8 mouse cellular contexts compared by ENCODE assay signal in genomic region chr16:29814039-29814438, GRCm38 (mm10).
DNase-seq lines count a peak whose midpoint lies in the region; ATAC-seq and TF ChIP-seq lines count a peak whose summit lies in the region.

No protein-coding gene starts in this region.

- H3K36me3 ChIP-seq in hindbrain, postnatal 0 days (ENCODE audit: insufficient read depth, low read length) = no peaks in the 10 kb centered on the region

- H3K27me3 ChIP-seq in hindbrain, postnatal 0 days (ENCODE audit: insufficient read depth, low read length) = 0 out of 2 replicates have a peak, but pooled peaks cover 4% of the 10 kb centered on the region

- intact Hi-C loops in gastrocnemius, adult 2 months (cut with DNase I) = loop anchor here (2.0 to 5.0 kb wide), 4 partner anchors 82 to 373 kb away; partner anchors contain the start of gene Hes1
- intact Hi-C loops in left cerebral cortex, postnatal 10 days (cut with DNase I) = loop anchor here (1.0 kb wide), 1 partner anchor 42 kb away; no protein-coding TSS in a partner anchor

- peak overlapping the region; percentile 98 for H3K4me2 ChIP-seq in hindbrain, postnatal 0 days (ENCODE audit: low read depth, low read length)

- WGBS in hindbrain, postnatal 0 days = under 1% methylated on average over 31 of the region's 32 CpGs

- ATAC-seq in hindbrain, postnatal 0 days = peak; percentile 80
- peak; percentile 91 for ATAC-seq in megakaryocyte-erythroid progenitor cell, adult 5-6 weeks (replicated peaks; ENCODE audit: low FRiP score, low TSS enrichment, poor library complexity, severe bottlenecking)

- peaks cover 24% of the 10 kb centered on the region for H3K4me1 ChIP-seq in hindbrain, postnatal 0 days (ENCODE audit: insufficient read depth, low read length)

- peak overlapping the region; percentile 81 for H3K9ac ChIP-seq in hindbrain, postnatal 0 days (replicated peaks; ENCODE audit: low read length)

- H3K27ac ChIP-seq in gastrocnemius, adult 2 months = peak overlapping the region; percentile 88
- H3K27ac ChIP-seq in hindbrain, postnatal 0 days = peak overlapping the region; percentile 89

- peak; percentile 51 for DNase-seq in T-cell, adult 2 months (ENCODE audit: low spot score)
- peak; percentile 76 to 80 for DNase-seq in cerebellum, postnatal 10 days
- peak; percentile 89 for DNase-seq in gastrocnemius, adult 2 months
- DNase-seq in hindbrain, postnatal 0 days (ENCODE audit: low spot score) = peak; percentile 82
- DNase-seq in left cerebral cortex, postnatal 10 days (ENCODE audit: extremely low spot score in 1 of 2, low spot score in 2 of 2) = peak; percentile 52 to 90
- DNase-seq in right cerebral cortex, postnatal 14 days = peak; percentile 74
- DNase-seq in urinary bladder, postnatal 14 days (ENCODE audit: low spot score) = peak; percentile 93

- no peaks in the 10 kb centered on the region for H3K9me3 ChIP-seq in hindbrain, postnatal 0 days (ENCODE audit: low read length)

- peak overlapping the region; percentile 85 for H3K4me3 ChIP-seq in gastrocnemius, adult 2 months
- peak overlapping the region; percentile 58 for H3K4me3 ChIP-seq in hindbrain, postnatal 0 days (ENCODE audit: low read length)

- TF ChIP-seq CTCF in gastrocnemius, adult 2 months (IDR thresholded peaks at IDR 0.05) = peak; percentile 72
- TF ChIP-seq CTCF in hindbrain, postnatal 0 days (IDR thresholded peaks at IDR 0.05; ENCODE audit: low read depth) = peak; percentile 59

Comparison
In these comparisons a context has a peak if more than half of its experiments do, and no peak if none do; other contexts are left out.
1. Peak in every context shown above with its lines: DNase-seq, ATAC-seq, H3K4me3 ChIP-seq and H3K27ac ChIP-seq.